Mouse (Mus musculus) liver, postnatal 0 days (tissue): ENCODE results near the gene Cspg5. TPM values are rescaled to one million over a fixed set of nuclear protein-coding genes. Genes with fewer than 3 reads are reported as not detected.

Experiments
- ATAC-seq: fragments of 200-750 bp; cut with Nextera tagmentation; 2 replicates; pipeline ENCODE4 v1.8.0; 2017; ENCODE audit warnings: mild to moderate bottlenecking, moderate library complexity
- DNase-seq: peaks from one replicate; pipeline ENCODE4 v3.0.0-alpha.2; 2016
- H3K27ac ChIP-seq: fragments of 300-500 bp; sonication (generic); 2 replicates; pipeline ENCODE4 v1.5.1; 2014; ENCODE audit warnings: antibody characterized with exemption, moderate library complexity, mild to moderate bottlenecking, low read depth
- H3K27me3 ChIP-seq: fragments of 300-500 bp; sonication (generic); 2 replicates; pipeline ENCODE4 v1.6.1; 2014; ENCODE audit warnings: low read length, control low read depth, mixed read lengths; ENCODE audit not compliant: insufficient read depth
- H3K36me3 ChIP-seq: fragments of 300-500 bp; sonication (generic); replicated peaks from 2 replicates; pipeline ENCODE4 v1.6.1; 2014; ENCODE audit warnings: mild to moderate bottlenecking, control low read depth, low read length, moderate library complexity, mixed read lengths; ENCODE audit not compliant: insufficient read depth
- H3K4me1 ChIP-seq: fragments of 300-500 bp; sonication (generic); 2 replicates; pipeline ENCODE4 v1.6.1; 2014; ENCODE audit warnings: antibody characterized with exemption, mild to moderate bottlenecking, control low read depth; ENCODE audit not compliant: insufficient read depth
- H3K4me2 ChIP-seq: fragments of 300-500 bp; sonication (generic); 2 replicates; pipeline ENCODE4 v1.6.1; 2014; ENCODE audit warnings: low read depth, mild to moderate bottlenecking, low read length, moderate library complexity, mixed read lengths
- H3K4me3 ChIP-seq: fragments of 300-500 bp; sonication (generic); 2 replicates; pipeline ENCODE4 v1.5.1; 2014; ENCODE audit warnings: low read depth, low read length
- H3K9ac ChIP-seq: fragments of 300-500 bp; sonication (generic); replicated peaks from 2 replicates; pipeline ENCODE4 v1.6.1; 2014; ENCODE audit warnings: mild to moderate bottlenecking, moderate library complexity
- H3K9me3 ChIP-seq: fragments of 300-500 bp; sonication (generic); 2 replicates; pipeline ENCODE4 v1.6.1; 2016; ENCODE audit warnings: mild to moderate bottlenecking, control low read depth, low read length, mixed read lengths
- CTCF ChIP-seq: sonication (generic); IDR thresholded peaks from 2 replicates; pipeline ENCODE4 v1.5.1; 2016; ENCODE audit warnings: antibody characterized with exemption, low read depth
- EP300 ChIP-seq: IDR thresholded peaks from 2 replicates; pipeline ENCODE4 v1.6.1; 2016; ENCODE audit warnings: antibody characterized with exemption, low read depth, mild to moderate bottlenecking
- WGBS: fragments of 180-500 bp; shearing (Covaris S2); extraction: QIAGEN DNeasy Blood & Tissue Kit; methylation state at CpG from one replicate; pipeline ENCODE4 v1.1.7; 2014; ENCODE audit not compliant: insufficient replicate concordance; 5-methylcytosine and 5-hydroxymethylcytosine counted together
- polyA plus RNA-seq: library from polyadenylated mRNA; unstranded; fragments of >200 nt; fragmentation: Nextera tagmentation; extraction: Ambion mirVana; gene quantifications from 2 replicates; pipeline ENCODE4 v1.2.1, GENCODE M21; 2015

The Cspg5 gene
- polyA plus RNA-seq, 1 experiment from 2014 or later = 0.41 TPM

- WGBS = 70% methylated on average over 2 of the region's 2 CpGs
- Histone ChIP-seq H3K4me3 (no peak overlapping the region), H3K9me3 (no peaks in the 10 kb centered on the region), H3K4me2 (no peak overlapping the region), H3K27me3 (peaks cover 23% of the 10 kb centered on the region), H3K27ac (no peak overlapping the region), H3K9ac (no peak overlapping the region), H3K4me1 (peaks cover 11% of the 10 kb centered on the region), H3K36me3 (no peaks in the 10 kb centered on the region)
- TF ChIP-seq EP300 = no peak
- no peak for TF ChIP-seq CTCF
- DNase-seq (no peak), ATAC-seq (no peak)
These were observed 5.3 kb downstream of the Cspg5 start for GRCm38 (mm10) chr9:110248861-110249260.

DNA sequence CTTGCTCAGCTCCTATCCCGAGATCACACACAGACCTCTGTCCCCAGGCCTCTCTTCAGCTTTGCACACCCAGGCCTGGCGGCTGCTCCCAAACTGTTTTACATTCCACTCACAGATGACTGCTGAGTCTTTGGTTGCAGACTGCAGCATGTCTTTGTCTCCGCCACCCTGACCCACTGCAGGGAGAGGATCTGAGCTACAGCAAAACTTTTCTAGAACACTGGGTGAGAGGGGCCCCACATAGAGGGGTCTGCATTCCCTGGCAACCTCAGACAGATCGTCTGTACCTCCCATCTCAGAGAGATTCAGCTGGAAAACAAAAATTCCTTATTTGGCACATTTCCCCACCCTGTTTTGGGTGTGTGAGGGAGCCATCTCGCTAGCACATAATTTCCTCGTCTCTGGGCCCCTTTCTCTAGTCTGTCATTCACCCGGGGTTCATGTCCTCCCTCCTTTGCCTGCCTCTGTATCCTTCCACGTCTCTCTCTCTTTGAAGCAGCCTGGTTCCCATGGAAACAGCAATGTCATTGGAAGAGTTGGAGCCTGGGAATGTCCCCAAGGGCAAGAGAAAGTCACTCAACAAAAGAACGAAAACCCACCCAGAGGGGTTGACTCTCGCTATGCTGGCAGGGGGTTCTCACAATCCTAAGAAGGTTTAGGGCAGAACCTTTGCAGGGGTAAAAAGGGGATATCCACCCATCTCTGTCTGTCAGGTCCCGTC lies 6.4 kb downstream of the Cspg5 start:
- Histone ChIP-seq H3K27ac (no peak overlapping the region), H3K4me2 (no peak overlapping the region), H3K36me3 (no peaks in the 10 kb centered on the region), H3K9ac (no peak overlapping the region), H3K9me3 (no peaks in the 10 kb centered on the region), H3K4me3 (no peak overlapping the region), H3K27me3 (peaks cover 16% of the 10 kb centered on the region), H3K4me1 (peaks cover 11% of the 10 kb centered on the region)
- TF ChIP-seq EP300 (no peak), CTCF (no peak)
- WGBS = 44% methylated on average over 11 of the region's 11 CpGs
- ATAC-seq (no peak), DNase-seq (no peak)

- H3K4me2 ChIP-seq = no peak overlapping the region
- H3K9ac ChIP-seq = no peak overlapping the region
- H3K4me1 ChIP-seq = peaks cover 6% of the 10 kb centered on the region
- 90% methylated on average over 14 of the region's 14 CpGs for WGBS
- no peak overlapping the region for H3K4me3 ChIP-seq
- H3K27ac ChIP-seq = no peak overlapping the region
- H3K9me3 ChIP-seq = no peaks in the 10 kb centered on the region
- peaks cover 14% of the 10 kb centered on the region; the same call in 1 of the 2 replicates for H3K27me3 ChIP-seq
- TF ChIP-seq CTCF (no peak), EP300 (no peak)
- no peaks in the 10 kb centered on the region for H3K36me3 ChIP-seq
- no peak for DNase-seq
- ATAC-seq = no peak
These were observed 7.2 kb downstream of the Cspg5 start for GRCm38 (mm10) chr9:110250776-110251175.

DNA sequence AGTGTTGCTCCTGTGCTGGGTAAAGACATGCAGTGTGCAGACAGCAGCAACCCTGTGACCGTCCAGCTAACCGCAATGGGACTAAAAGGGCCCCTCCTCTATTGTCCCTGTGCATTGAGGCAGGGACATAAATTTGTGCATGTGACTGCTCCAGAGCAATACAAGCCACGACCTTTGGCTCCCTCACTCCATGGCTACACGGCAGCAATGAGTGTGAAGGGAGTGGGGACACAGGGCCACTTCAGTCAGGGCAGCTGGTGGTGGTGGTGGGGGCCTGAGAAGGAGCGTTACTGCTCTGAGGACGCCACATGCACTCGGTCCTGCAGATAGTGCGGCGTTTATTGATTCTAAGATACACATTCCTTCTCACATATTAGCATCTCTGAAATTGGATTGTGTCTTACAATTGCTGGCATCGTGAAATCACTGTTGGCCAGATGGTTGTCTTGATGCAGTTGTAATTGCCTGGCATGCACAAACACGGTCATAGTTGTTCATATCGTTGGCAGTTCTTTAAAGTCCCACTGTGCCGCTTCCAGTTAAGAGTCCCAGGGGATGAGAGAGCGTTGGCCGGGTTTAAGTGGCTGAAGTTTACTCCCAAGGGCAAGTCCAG lies 11.9 kb downstream of the Cspg5 start:
- Histone ChIP-seq H3K9me3 (no peaks in the 10 kb centered on the region), H3K9ac (no peak overlapping the region), H3K4me1 (no peaks in the 10 kb centered on the region), H3K4me3 (no peak overlapping the region), H3K27me3 (no peaks in the 10 kb centered on the region), H3K27ac (no peak overlapping the region), H3K4me2 (no peak overlapping the region), H3K36me3 (no peaks in the 10 kb centered on the region)
- DNase-seq = no peak
- ATAC-seq = no peak
- TF ChIP-seq EP300 = no peak
- no peak for TF ChIP-seq CTCF
- 74% methylated on average over 15 of the region's 15 CpGs for WGBS

GRCm38 (mm10) chr9:110258646-110259045 lies 15.1 kb downstream of the Cspg5 start:
- no peak for ATAC-seq
- WGBS = 58% methylated on average over 6 of the region's 6 CpGs

GRCm38 (mm10) chr9:110259118-110259517 lies 15.5 kb downstream of the Cspg5 start:
- Histone ChIP-seq H3K36me3 (no peaks in the 10 kb centered on the region), H3K4me2 (no peak overlapping the region), H3K9me3 (no peaks in the 10 kb centered on the region), H3K27me3 (no peaks in the 10 kb centered on the region), H3K4me1 (no peaks in the 10 kb centered on the region), H3K27ac (no peak overlapping the region), H3K4me3 (no peak overlapping the region), H3K9ac (no peak overlapping the region)
- no peak for DNase-seq
- 66% methylated on average over 3 of the region's 3 CpGs for WGBS
- ATAC-seq = no peak
- TF ChIP-seq EP300 (no peak), CTCF (no peak)

More at GRCm38 (mm10) chr9:110258646-110259045, 15.1 kb downstream of the Cspg5 start:
- Histone ChIP-seq H3K36me3 (no peaks in the 10 kb centered on the region), H3K4me2 (no peak overlapping the region), H3K27me3 (no peaks in the 10 kb centered on the region), H3K9ac (no peak overlapping the region), H3K9me3 (no peaks in the 10 kb centered on the region), H3K4me3 (no peak overlapping the region), H3K4me1 (no peaks in the 10 kb centered on the region), H3K27ac (no peak overlapping the region)
- TF ChIP-seq CTCF = no peak
- TF ChIP-seq EP300 = no peak
- DNase-seq = no peak
